Mouse (Mus musculus): Measurements from ENCODE around the gene Dnah11.
"Not testable (repeated sequence)": the region's sequence is repeated elsewhere in the genome, so short reads cannot be mapped to it uniquely, and the experiment has no call there.

Gene Dnah11

DNA sequence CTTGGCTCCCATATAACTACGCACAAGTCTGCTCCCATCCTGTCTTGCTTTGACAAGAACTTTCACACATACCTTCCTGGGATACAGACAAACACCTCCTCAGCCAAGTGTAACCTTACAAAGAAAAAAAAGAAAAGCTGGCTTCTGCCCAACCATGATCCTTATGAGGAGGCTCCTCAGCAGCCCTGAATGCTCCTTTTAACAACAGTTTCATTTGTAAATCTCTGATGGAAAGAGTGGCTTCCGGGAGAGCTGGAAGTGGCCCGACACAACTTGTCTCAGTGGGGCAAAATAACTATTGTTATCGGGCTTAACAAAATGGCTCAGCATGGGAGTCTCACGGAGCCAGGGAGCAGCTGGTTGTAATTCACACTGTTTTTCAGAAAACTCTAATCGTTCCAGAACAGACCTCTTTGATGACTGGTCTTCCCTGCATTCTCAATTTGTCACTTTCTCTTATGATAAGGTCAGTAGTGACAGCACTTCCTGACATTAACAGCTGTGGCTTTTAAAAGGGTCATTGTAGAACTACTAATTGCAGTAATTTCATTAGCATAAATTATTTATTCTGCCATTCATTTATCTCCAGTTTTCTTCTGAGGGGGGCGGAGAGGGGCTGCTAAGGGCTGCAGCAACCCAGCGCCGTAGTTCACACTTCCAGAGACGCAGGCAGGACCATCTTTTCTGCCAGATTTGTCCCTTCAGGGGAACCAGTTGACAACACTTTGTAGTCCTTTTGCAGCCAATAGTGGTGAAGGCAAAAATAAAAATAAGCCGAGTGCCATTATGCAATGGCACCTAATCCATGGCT lies 209.6 kb downstream of the Dnah11 start:
- no peak for DNase-seq (ENCODE audit: low spot score in 2 of 2)

- DNase-seq (ENCODE audit: low spot score in 2 of 2): no peak
Measured at GRCm38 (mm10) chr12:117980315-117980714, 218.5 kb downstream of the Dnah11 start.

DNA sequence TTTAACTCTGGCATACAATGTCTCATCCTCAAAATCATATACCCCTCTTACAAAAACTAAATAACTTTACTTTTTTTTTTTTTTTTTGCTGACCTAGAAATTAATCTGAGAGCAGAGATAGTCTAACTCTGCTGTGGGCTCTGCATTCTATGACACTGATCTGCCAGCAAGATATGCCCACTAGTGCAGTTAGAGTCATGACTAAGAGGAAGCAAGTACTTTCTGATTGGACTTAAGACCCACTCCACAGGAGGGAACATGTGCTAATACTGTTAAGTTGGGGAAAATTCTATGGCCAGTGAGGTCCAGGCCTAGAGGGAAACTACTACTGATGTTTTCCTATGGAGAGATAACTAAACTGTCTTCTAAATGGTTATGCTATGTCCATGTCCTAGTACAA lies 225.1 kb downstream of the Dnah11 start:
- DNase-seq (ENCODE audit: low spot score in 2 of 2): no peak

DNA sequence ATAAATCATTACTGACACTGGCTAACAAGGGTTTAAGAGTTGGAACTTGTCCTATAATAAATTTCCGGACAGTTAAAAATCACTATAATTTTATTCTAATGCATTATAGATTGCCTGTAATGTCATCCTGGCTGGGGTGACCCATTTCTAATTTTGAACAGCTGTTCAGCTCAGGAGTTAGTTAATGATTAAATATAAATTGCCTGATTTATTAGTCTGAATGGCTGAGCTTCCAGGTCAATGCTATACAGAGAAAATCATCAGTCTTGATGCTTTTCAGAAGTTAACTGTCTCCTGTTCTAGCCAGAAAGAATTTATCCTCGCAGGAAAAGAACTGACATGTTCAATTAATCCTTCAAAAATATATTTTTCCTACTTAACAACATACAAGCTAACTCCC lies 236.1 kb downstream of the Dnah11 start:
- no peak for DNase-seq (ENCODE audit: low spot score in 2 of 2)

- DNase-seq (ENCODE audit: low spot score in 2 of 2): no peak
Measured at GRCm38 (mm10) chr12:117959213-117959612, 239.6 kb downstream of the Dnah11 start.

DNA sequence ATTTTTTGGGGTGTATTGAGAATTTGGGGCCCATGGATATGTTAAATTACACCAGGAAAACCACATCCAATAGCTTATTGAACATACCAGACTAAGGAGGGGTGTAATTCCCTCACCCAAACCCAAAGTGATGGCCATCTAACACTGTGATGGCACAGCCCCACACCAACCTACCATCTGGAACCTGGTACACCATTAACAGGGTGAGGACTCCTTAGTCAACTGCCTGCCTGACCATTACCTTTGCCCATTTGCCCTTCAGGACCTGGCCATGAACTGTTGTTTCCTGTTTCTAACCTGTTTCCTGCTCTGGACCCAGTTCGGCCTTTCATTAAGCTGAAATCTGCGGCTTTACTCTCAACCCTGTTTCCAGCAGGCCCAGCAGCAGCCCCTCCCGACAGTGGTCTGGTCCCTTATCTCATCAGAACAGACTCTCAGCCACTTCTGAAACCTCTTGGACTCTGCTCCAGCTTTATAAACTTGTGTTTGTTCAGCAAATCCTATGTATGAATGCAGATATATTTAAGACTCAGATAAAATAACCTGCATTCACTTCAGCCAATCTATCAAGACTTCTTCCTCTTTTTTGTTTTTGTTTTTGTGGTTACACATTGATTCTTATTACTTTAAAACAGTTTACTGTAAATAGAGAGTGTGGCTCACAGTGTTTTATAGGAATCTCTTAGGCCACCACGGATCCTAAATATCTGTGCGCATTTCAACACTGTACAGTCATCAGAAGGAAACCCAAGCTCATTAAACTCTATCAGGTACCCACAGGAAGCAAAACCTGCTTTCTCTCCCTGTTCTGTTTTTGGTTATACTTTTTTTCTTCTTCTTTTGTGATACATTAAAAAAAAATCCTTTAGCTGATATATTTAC lies 251.8 kb downstream of the Dnah11 start:
- DNase-seq (ENCODE audit: low spot score in 2 of 2): no peak

GRCm38 (mm10) chr12:117941947-117942346 lies 256.9 kb downstream of the Dnah11 start:
- DNase-seq (ENCODE audit: low spot score in 2 of 2): no peak

DNA sequence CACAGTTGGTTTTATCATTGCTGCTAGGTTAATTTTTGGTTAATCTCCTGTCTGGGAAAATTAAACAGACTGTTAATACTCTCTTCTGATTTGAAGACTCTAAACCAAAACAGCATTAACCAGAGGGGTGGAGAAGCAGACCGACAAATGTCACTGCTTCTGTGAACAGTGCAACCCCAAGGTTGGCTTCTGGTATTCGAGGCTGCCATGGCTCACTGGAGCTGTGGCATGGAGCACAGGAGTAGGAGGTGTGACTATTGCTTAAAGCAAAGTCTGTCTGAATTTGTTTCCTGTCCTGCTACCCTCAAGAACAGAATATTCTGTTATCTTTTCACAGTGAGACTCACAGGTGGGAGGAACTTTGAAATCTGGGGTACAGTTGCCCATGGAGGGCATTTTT lies 260.6 kb downstream of the Dnah11 start:
- DNase-seq (ENCODE audit: low spot score in 2 of 2): no peak

DNA sequence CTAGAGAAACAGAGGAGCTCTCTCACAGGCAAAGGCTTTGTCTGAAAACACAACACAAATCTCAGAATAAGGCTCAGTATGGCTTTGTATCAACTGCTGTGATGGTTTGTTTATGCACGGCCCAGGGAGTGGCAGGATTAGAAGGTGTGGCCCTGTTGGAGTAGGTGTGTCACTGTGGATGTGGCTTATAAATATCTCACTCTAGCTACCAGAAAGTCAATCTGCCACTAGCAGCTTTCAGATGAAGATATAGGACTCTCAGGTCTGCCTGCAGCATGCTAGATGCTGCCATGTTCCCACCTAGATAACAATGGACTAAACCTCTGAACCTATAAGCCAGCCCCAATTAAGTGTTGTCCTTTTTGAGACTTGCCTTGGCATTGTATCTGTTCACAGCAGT lies 266.8 kb downstream of the Dnah11 start:
- no peak for DNase-seq (ENCODE audit: low spot score in 2 of 2)

GRCm38 (mm10) chr12:117929768-117930167 lies 269.1 kb downstream of the Dnah11 start:
- no peak for DNase-seq (ENCODE audit: low spot score in 2 of 2)

DNA sequence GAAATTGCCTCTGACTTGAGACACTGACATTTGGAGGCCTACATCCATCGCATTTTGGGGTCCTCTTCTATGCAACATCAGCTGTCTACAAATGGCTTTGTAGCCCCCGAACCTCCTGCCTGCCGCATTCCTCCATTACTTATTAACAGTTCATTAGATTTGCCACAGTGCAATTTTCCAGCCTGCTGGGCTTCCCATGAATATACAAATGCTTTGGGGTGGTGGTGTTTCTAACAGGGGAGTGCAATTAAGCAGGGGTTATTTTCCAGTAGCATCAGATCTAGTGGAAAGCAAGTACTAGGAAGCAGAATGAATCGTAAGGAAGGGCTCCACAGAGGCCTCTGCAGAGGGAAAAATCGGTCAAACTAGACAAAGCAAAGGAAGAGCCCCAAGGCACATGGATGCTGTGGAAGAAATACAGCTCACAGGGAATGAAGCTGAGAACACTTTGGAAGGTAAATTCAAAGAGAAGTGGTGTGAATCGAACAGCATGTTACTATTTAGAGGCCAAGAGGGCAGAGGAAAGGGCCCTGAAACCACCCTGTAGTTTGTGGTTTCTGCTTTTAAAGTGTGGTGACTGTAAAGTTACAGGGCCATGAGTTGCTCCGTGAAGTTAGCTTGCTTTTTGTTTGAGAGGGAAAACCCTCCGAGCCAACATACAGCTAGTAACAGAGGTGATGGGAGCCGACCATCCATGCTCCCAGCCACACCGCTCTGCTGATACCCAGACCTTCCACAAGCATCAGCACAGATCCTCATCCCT lies 282.8 kb downstream of the Dnah11 start:
- DNase-seq (ENCODE audit: low spot score in 2 of 2): no peak

DNA sequence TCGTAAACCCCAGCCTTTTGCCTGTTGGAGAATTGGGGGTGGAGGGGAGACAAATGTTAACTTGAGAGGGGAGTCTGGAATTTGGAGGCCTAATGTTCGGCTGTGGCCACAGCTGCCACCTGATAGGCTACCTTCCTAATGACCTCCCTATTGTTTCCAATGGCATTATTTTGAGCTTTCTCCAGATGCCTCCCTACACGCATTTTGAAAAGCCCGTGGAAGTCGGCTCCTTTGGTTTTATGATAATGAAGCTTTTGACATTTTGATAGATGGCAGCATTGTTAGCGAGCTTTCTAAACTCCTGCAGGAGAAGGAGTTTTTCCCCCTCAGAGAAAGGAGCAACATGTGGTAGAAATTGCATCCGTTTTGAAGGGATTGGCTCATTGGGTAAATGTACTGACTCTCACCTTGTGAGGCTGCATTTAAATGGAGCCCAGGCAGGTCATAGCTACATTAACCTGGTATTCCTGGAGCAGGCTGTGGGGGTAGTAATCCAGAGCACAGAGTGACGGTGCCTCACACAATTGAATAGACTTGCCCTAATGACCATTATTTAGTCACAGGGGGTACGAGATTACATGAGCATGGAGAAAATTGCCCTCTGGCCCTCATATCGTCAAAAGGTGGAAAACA lies 284.1 kb downstream of the Dnah11 start:
- no peak for DNase-seq (ENCODE audit: low spot score in 2 of 2)

DNA sequence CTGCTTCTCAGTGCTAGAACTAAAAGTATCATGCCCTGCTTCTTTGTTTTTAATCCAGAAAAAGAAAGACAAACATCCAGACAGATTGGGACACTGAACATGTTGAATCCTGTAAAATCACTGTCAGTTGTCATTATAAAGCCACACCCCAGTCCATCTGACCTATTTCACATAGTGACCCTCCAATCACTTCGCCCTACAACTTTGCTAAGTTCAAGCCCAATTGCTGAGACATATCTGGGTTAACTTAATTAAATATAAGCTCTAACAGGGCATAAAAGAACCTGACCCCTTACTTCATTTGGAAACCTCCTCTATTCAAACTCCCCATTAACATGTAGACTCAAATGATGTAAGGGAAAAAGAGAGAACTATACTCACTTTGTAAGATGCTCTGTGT lies 287.4 kb downstream of the Dnah11 start:
- no peak for DNase-seq (ENCODE audit: low spot score in 2 of 2)

- DNase-seq (ENCODE audit: low spot score in 2 of 2): peak in 1 of 2 experiments; percentile 2
Measured at GRCm38 (mm10) chr12:117905232-117905840, 293.5 kb downstream of the Dnah11 start.

GRCm38 (mm10) chr12:117903671-117904070 lies 295.2 kb downstream of the Dnah11 start:
- no peak for DNase-seq (ENCODE audit: low spot score in 2 of 2)

GRCm38 (mm10) chr12:117901352-117901751 lies 297.5 kb downstream of the Dnah11 start:
- not testable (repeated sequence) for DNase-seq (ENCODE audit: low spot score in 2 of 2)

DNA sequence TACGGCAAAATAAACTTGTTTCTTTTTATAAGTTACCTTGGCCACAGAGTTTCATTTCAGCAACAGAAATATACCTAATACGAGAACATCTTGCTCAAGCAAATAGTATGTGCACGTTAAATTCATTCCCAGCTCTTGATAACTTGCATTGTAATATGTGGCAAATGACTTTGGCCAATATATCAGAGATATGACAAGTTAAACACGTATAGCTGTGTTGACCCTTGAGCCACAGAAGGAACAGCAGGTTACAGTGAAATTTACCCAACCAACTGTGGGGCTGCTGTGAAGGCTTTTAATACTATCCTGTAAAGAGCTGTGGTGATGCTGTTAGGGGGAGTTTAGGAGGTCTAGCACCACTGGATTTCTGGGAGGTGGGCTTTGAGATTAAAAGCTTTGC lies 298.0 kb downstream of the Dnah11 start:
- DNase-seq (ENCODE audit: low spot score in 2 of 2): not testable (repeated sequence)

- DNase-seq (ENCODE audit: low spot score in 2 of 2): no peak
Measured at GRCm38 (mm10) chr12:117887422-117887821, 311.4 kb downstream of the Dnah11 start.

DNA sequence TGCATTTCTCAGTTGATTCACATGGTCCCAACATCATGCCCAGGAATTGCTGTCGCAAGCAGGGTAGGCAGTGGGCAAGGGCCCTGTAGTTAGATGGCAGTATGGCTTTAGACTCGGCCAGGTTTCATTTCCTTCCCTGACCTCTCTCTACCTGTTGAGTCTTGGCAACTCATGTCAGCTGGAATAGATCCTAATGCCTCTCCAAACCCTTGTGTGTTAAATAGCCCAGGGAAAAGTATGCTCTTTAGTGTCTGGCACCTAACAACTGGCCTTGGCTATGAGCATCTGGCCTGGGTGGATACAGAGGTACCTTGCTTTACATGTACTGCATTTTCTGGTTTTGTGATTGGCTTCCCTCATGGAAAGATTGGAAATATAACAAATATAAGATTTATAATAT lies 314.2 kb downstream of the Dnah11 start:
- DNase-seq (ENCODE audit: low spot score in 2 of 2): no peak

DNA sequence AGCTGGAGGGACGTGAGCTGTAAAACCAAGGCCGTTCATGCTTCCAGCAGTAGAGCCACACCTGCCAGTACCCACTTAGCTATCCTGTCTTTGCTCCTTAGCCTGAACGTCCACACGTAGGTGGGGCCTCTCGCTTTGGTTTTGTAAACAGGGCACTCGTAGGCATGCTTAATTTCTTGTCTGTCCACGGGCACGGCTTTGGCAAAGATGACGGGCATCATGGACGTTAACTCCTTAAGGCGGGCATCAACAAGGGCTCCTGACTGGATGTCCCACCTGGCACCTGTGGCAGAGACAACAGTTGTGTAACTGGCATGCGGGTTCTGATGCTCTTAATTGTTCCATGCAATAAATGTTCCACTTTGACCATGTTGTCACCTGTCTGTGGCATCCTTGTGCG lies 320.5 kb downstream of the Dnah11 start:
- no peak for DNase-seq (ENCODE audit: low spot score in 2 of 2)

- DNase-seq (ENCODE audit: low spot score in 2 of 2): no peak
Measured at GRCm38 (mm10) chr12:117872265-117872664, 326.6 kb downstream of the Dnah11 start.
